Mouse (Mus musculus): Measurements from ENCODE around the gene Gapdhs. TPM values are rescaled to one million over a fixed set of nuclear protein-coding genes. Genes with fewer than 3 reads are reported as not detected.
"Not testable (repeated sequence)": the region's sequence is repeated elsewhere in the genome, so short reads cannot be mapped to it uniquely, and the experiment has no call there.

The Gapdhs gene
- not detected in 2 replicates for polyA plus RNA-seq (2015; fragmentation: Nextera tagmentation; extraction: Ambion mirVana)

DNA sequence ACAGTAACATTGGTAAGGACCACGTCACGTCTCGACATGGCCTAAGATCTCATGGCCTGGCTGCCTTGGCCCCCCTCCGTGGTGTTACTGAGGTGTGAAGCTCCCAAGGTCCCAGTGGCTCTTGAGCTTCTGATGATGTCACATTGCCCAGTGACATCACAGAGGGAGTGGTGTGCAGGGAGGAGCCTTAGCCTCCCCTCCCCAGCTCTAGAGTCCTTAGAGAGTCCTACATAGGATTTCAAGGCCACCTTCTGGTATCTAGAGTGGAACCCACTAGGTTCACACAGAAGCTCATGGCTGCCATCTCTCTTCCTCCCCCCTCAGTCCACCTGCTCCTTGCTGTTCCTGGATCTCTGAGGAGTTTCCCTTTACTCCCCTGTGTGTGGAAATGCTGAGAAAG lies at the start of gene Gapdhs:
TSS of gene Gapdhs (minus strand) at position 65 of the 400 bp plus-strand sequence.
- H3K27ac ChIP-seq; H3K4me3 ChIP-seq (replicated peaks); H3K36me3 ChIP-seq; ATAC-seq (ENCODE audit: low read depth); H3K9me3 ChIP-seq (replicated peaks); H3K4me1 ChIP-seq (replicated peaks); H3K27me3 ChIP-seq; H3K9ac ChIP-seq; DNase-seq; H3K4me2 ChIP-seq: not testable (repeated sequence)
- 77% methylated on average over 4 of the region's 4 CpGs for WGBS (ENCODE audit: insufficient replicate concordance)

GRCm38 (mm10) chr7:30791921-30792320 lies 48.4 kb upstream of the Gapdhs start:
- ATAC-seq (ENCODE audit: low read depth) (no peak), DNase-seq (no peak)
- 18% methylated on average over 9 of the region's 9 CpGs for WGBS (ENCODE audit: insufficient replicate concordance)
- Histone ChIP-seq H3K36me3 (no peaks in the 10 kb centered on the region), H3K4me3 (replicated peaks) (no peak overlapping the region), H3K27me3 (0 out of 2 replicates have a peak, but pooled peaks cover 3% of the 10 kb centered on the region), H3K4me2 (no peak overlapping the region), H3K9ac (no peak overlapping the region), H3K27ac (no peak overlapping the region), H3K9me3 (replicated peaks) (no peaks in the 10 kb centered on the region), H3K4me1 (replicated peaks) (no peaks in the 10 kb centered on the region)

GRCm38 (mm10) chr7:30790141-30790540 lies 46.7 kb upstream of the Gapdhs start:
- Histone ChIP-seq H3K4me1 (replicated peaks) (no peaks in the 10 kb centered on the region), H3K9ac (no peak overlapping the region), H3K9me3 (replicated peaks) (no peaks in the 10 kb centered on the region), H3K36me3 (no peaks in the 10 kb centered on the region), H3K27ac (no peak overlapping the region), H3K4me2 (no peak overlapping the region), H3K4me3 (replicated peaks) (no peak overlapping the region), H3K27me3 (0 out of 2 replicates have a peak, but pooled peaks cover 3% of the 10 kb centered on the region)
- 62% methylated on average over 10 of the region's 10 CpGs for WGBS (ENCODE audit: insufficient replicate concordance)
- DNase-seq (no peak), ATAC-seq (ENCODE audit: low read depth) (no peak)

GRCm38 (mm10) chr7:30787377-30788022 lies 44.0 kb upstream of the Gapdhs start, which contains the start of gene Krtdap:
Krtdap (plus strand) TSS chr7:30787896.
- no peak within 1 kb of the TSS for H3K4me3 ChIP-seq (replicated peaks)
- H3K4me2 ChIP-seq: no peak within 1 kb of the TSS
- H3K27ac ChIP-seq: no peak within 1 kb of the TSS
- 46% methylated on average over 15 of the region's 15 CpGs for WGBS (ENCODE audit: insufficient replicate concordance)
- ATAC-seq (ENCODE audit: low read depth) (no peak), DNase-seq (no peak)
- 0 out of 2 replicates have a peak, but pooled peaks cover 3% of the 10 kb centered on the region for H3K27me3 ChIP-seq
- no peaks in the 10 kb centered on the region for H3K9me3 ChIP-seq (replicated peaks)
- no peaks in the 10 kb centered on the region for H3K4me1 ChIP-seq (replicated peaks)
- H3K36me3 ChIP-seq: no peaks in the 10 kb centered on the region
- no peak within 1 kb of the TSS for H3K9ac ChIP-seq

DNA sequence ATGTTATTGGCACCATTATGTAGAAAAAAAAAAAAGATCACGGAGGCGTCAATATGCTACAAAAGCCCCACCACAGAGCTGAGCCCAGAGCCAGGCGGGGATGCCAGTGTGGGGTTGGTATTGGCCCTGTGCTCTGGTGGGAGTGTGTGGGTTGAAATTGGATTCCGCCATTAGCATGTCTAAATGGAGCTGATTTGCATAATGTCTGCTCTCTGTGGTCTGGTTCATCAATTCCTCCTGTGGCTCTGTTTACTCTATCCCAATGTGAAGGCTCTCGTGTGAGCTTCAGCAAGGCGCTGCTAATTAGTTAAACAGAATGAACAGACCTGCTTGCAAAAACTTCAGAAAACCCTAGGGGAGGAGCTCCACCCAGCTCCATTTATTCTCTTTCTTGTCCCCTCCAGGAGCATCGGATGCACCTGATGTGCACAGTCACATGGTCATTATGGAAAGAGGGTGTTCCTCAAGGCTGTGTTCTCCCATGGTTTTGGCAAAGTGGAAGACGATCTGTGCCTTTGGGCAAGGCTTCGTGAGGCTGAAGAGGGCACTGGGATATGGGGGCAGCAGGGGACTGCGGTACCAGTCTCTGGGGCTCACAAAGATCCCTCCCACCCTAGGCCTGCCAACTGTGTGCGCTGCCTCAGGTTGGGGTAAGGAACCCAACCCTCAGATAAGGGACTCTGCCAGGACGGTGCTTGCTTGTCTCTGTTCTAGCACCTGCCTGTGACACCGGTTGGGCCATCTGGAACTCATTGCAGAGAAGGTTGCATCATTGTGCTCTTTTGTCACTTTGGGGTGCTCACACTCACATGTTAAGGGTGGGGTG lies 42.5 kb upstream of the Gapdhs start:
- Histone ChIP-seq H3K27ac (no peak overlapping the region), H3K4me1 (replicated peaks) (no peaks in the 10 kb centered on the region), H3K9me3 (replicated peaks) (no peaks in the 10 kb centered on the region), H3K36me3 (no peaks in the 10 kb centered on the region), H3K4me2 (no peak overlapping the region), H3K27me3 (0 out of 2 replicates have a peak, but pooled peaks cover 3% of the 10 kb centered on the region), H3K9ac (no peak overlapping the region), H3K4me3 (replicated peaks) (no peak overlapping the region)
- ATAC-seq (ENCODE audit: low read depth): no peak
- DNase-seq: no peak
- 63% methylated on average over 13 of the region's 13 CpGs for WGBS (ENCODE audit: insufficient replicate concordance)

GRCm38 (mm10) chr7:30785154-30785553 lies 41.7 kb upstream of the Gapdhs start:
- DNase-seq (no peak), ATAC-seq (ENCODE audit: low read depth) (no peak)
- Histone ChIP-seq H3K36me3 (no peaks in the 10 kb centered on the region), H3K4me3 (replicated peaks) (no peak overlapping the region), H3K27me3 (0 out of 2 replicates have a peak, but pooled peaks cover 3% of the 10 kb centered on the region), H3K4me2 (no peak overlapping the region), H3K9me3 (replicated peaks) (no peaks in the 10 kb centered on the region), H3K4me1 (replicated peaks) (no peaks in the 10 kb centered on the region), H3K9ac (no peak overlapping the region), H3K27ac (no peak overlapping the region)
- 33% methylated on average over 1 of the region's 1 CpGs for WGBS (ENCODE audit: insufficient replicate concordance)

- Histone ChIP-seq H3K9ac (no peak overlapping the region), H3K27me3 (no peaks in the 10 kb centered on the region), H3K4me3 (replicated peaks) (no peak overlapping the region), H3K36me3 (no peaks in the 10 kb centered on the region), H3K4me2 (no peak overlapping the region), H3K4me1 (replicated peaks) (no peaks in the 10 kb centered on the region), H3K27ac (no peak overlapping the region), H3K9me3 (replicated peaks) (no peaks in the 10 kb centered on the region)
- ATAC-seq (ENCODE audit: low read depth): no peak
- DNase-seq: no peak
- WGBS (ENCODE audit: insufficient replicate concordance): 57% methylated on average over 3 of the region's 3 CpGs
Observed at GRCm38 (mm10) chr7:30782658-30783057, 39.2 kb upstream of the Gapdhs start.

DNA sequence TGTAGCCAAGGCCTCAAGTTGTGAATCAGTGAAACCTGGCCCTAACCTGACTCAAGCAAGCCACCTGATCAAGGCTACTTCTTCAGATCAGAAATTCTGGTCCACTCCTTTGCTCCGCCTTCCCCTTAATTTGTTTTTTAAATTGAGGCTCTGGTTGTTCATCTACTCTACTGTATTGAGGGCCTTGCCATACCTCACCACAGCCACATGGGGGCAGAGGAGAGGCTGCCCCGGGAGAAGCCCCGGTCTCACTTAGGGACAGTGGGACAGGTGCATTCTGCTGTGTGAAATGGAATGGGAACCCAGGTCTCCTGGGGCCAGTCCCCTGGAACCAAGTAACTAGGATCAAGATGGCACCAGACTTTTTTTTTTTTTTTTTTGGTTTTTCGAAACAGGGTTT lies 38.3 kb upstream of the Gapdhs start:
- WGBS (ENCODE audit: insufficient replicate concordance): 36% methylated on average over 4 of the region's 4 CpGs
- DNase-seq: no peak
- H3K27ac ChIP-seq: no peak overlapping the region

GRCm38 (mm10) chr7:30777911-30778310 lies 34.4 kb upstream of the Gapdhs start:
- H3K4me3 ChIP-seq (replicated peaks): no peak overlapping the region
- no peak for DNase-seq
- H3K9ac ChIP-seq: no peak overlapping the region
- H3K4me2 ChIP-seq: no peak overlapping the region
- ATAC-seq (ENCODE audit: low read depth): no peak
- no peaks in the 10 kb centered on the region for H3K9me3 ChIP-seq (replicated peaks)
- no peak overlapping the region for H3K27ac ChIP-seq
- no peaks in the 10 kb centered on the region for H3K4me1 ChIP-seq (replicated peaks)
- H3K27me3 ChIP-seq: no peaks in the 10 kb centered on the region
- H3K36me3 ChIP-seq: no peaks in the 10 kb centered on the region
- 33% methylated on average over 1 of the region's 1 CpGs for WGBS (ENCODE audit: insufficient replicate concordance)

More for the DNA sequence above, 38.3 kb upstream of the Gapdhs start:
- Histone ChIP-seq H3K9ac (no peak overlapping the region), H3K27me3 (no peaks in the 10 kb centered on the region), H3K4me1 (replicated peaks) (no peaks in the 10 kb centered on the region), H3K4me2 (no peak overlapping the region), H3K4me3 (replicated peaks) (no peak overlapping the region), H3K36me3 (no peaks in the 10 kb centered on the region), H3K9me3 (replicated peaks) (no peaks in the 10 kb centered on the region)
- ATAC-seq (ENCODE audit: low read depth): no peak

DNA sequence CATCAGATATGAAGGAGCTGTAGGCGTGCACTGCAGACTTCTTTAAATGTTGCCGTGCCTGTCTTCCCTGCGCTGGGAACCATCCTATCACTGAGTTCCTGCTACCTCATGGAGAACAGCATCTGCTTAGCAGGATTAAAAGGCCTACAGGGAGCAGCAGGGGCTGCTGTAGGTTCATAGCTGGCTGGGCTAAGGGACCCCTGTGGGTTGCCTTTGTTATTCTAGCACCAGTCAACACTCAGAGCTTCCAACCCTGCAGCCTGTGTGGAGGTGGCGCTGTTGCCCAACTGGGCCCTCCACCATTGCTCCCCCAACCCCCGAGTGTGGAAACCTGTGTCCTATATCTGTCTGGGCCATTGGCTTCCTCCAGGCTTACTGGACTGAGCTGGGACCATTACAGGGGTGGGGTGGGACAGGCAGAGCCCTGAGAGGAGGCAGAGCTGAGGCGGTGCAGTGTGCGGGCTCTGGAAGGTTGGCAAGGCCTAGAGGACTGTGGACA lies 33.6 kb upstream of the Gapdhs start:
- Histone ChIP-seq H3K9me3 (replicated peaks) (no peaks in the 10 kb centered on the region), H3K27me3 (no peaks in the 10 kb centered on the region), H3K27ac (no peak overlapping the region), H3K4me3 (replicated peaks) (no peak overlapping the region), H3K4me1 (replicated peaks) (no peaks in the 10 kb centered on the region), H3K36me3 (no peaks in the 10 kb centered on the region), H3K4me2 (no peak overlapping the region), H3K9ac (no peak overlapping the region)
- no peak for ATAC-seq (ENCODE audit: low read depth)
- WGBS (ENCODE audit: insufficient replicate concordance): 50% methylated on average over 7 of the region's 7 CpGs
- DNase-seq: no peak

- Histone ChIP-seq H3K4me3 (replicated peaks) (no peak overlapping the region), H3K4me1 (replicated peaks) (no peaks in the 10 kb centered on the region), H3K9ac (no peak overlapping the region), H3K36me3 (no peaks in the 10 kb centered on the region), H3K27ac (no peak overlapping the region), H3K9me3 (replicated peaks) (no peaks in the 10 kb centered on the region), H3K4me2 (no peak overlapping the region), H3K27me3 (no peaks in the 10 kb centered on the region)
- no peak for ATAC-seq (ENCODE audit: low read depth)
- DNase-seq: no peak
- 72% methylated on average over 9 of the region's 9 CpGs for WGBS (ENCODE audit: insufficient replicate concordance)
Observed at GRCm38 (mm10) chr7:30776104-30776503, 32.6 kb upstream of the Gapdhs start.

All from liver, embryonic 13.5 days (tissue).